Comparison of ENCODE assay signal across 8 mouse cellular contexts in the genomic region with DNA sequence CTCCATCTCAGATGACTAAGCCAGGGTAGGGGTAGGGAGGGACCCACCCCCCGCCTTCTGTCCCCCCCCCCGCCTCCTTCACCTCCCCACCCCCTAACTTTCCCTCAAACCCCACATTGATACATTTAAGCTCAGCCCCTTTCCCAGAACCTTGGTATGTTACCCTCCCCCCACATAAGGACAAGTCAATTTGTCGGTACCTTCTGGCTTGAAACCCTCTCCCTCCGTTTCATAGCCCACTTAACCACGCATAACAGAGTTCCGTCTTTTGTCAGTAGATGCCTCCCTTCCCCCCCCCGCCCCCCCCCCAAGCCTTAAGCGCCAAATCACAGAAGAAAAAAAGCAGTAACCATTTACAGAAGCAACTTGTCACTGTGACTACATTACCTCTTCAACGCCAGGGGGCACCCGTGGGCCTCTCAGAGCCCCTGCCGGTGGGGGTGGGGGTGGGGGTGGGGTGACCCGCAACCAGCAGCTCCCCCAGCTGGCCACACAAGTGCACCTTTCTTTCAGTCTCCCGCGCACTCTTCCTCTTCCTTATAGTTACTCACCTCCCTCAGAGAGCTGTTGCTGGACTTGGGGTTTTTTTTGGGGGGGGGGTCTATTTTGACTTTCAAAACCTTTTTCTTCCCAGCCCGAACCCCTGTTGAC. TPM values are rescaled to one million over a fixed set of nuclear protein-coding genes. Genes with fewer than 3 reads are reported as not detected.
DNase-seq lines count a peak whose midpoint lies in the region; ATAC-seq lines count a peak whose summit lies in the region.

No protein-coding gene starts in this region.

- H3K9ac ChIP-seq in forebrain, embryonic 16.5 days (replicated peaks; ENCODE audit: low read depth, low read length), result no peak overlapping the region
- H3K9ac ChIP-seq in hindbrain, embryonic 16.5 days (ENCODE audit: low read depth, low read length), result no peak overlapping the region
- no peak overlapping the region for H3K9ac ChIP-seq in liver, embryonic 13.5 days

- no peaks in the 10 kb centered on the region for H3K27me3 ChIP-seq in forebrain, embryonic 16.5 days (replicated peaks; ENCODE audit: control insufficient read depth, insufficient read depth, low read length)
- no peaks in the 10 kb centered on the region for H3K27me3 ChIP-seq in hindbrain, embryonic 16.5 days (replicated peaks; ENCODE audit: control insufficient read depth, insufficient read depth, low read length)
- peaks cover 6% of the 10 kb centered on the region; the same call in 1 of the 2 replicates for H3K27me3 ChIP-seq in liver, embryonic 13.5 days

- 7% methylated on average over 9 of the region's 15 CpGs for WGBS in forebrain, embryonic 16.5 days
- 20% methylated on average over 14 of the region's 15 CpGs for WGBS in hindbrain, embryonic 16.5 days
- 8% methylated on average over 15 of the region's 15 CpGs for WGBS in liver, embryonic 13.5 days (ENCODE audit: insufficient replicate concordance)

- H3K4me3 ChIP-seq in forebrain, embryonic 16.5 days (replicated peaks; ENCODE audit: low read length), result peak overlapping the region; percentile 17; the same call in 1 of the 2 replicates
- peak overlapping the region; percentile 14 for H3K4me3 ChIP-seq in hindbrain, embryonic 16.5 days (ENCODE audit: low read length)
- H3K4me3 ChIP-seq in liver, embryonic 13.5 days (replicated peaks), result no peak overlapping the region

- ATAC-seq in forebrain, embryonic 16.5 days, result peak; percentile 56
- peak; percentile 79 for ATAC-seq in hindbrain, embryonic 16.5 days
- ATAC-seq in liver, embryonic 13.5 days (ENCODE audit: low read depth), result no peak

- peak; percentile 7 for DNase-seq in ovary, adult 18-20 months (ENCODE audit: low spot score)
- no peak for DNase-seq in ovary, postnatal 10 days (ENCODE audit: low spot score)
- peak; percentile 48 for DNase-seq in c-Kit-positive CD71-negative TER-119-negative erythroid progenitor cells, embryonic 14.5 days (ENCODE audit: low read depth)
- DNase-seq in liver, embryonic 13.5 days, result no peak
- peak; percentile 39 to 71 for DNase-seq in natural killer cell, adult 2 months (ENCODE audit: low spot score in 2 of 2)
- DNase-seq in thymus, postnatal 10 days (ENCODE audit: low spot score in 2 of 2), result peak; percentile 27 to 79

- H3K9me3 ChIP-seq in forebrain, embryonic 16.5 days (ENCODE audit: control insufficient read depth, low read length), result 0 out of 2 replicates have a peak, but pooled peaks cover 2% of the 10 kb centered on the region
- peaks cover 3% of the 10 kb centered on the region for H3K9me3 ChIP-seq in hindbrain, embryonic 16.5 days (ENCODE audit: control insufficient read depth, low read length)
- peaks cover 3% of the 10 kb centered on the region; the same call in 1 of the 2 replicates for H3K9me3 ChIP-seq in liver, embryonic 13.5 days (replicated peaks)

- no peak overlapping the region for H3K27ac ChIP-seq in forebrain, embryonic 16.5 days (ENCODE audit: low read length)
- H3K27ac ChIP-seq in hindbrain, embryonic 16.5 days (ENCODE audit: low read depth, low read length), result no peak overlapping the region
- H3K27ac ChIP-seq in liver, embryonic 13.5 days, result no peak overlapping the region

- H3K4me1 ChIP-seq in forebrain, embryonic 16.5 days (replicated peaks; ENCODE audit: control insufficient read depth, insufficient read depth, low read length), result no peaks in the 10 kb centered on the region
- no peaks in the 10 kb centered on the region for H3K4me1 ChIP-seq in hindbrain, embryonic 16.5 days (ENCODE audit: control insufficient read depth, insufficient read depth, low read depth, low read length)
- no peaks in the 10 kb centered on the region for H3K4me1 ChIP-seq in liver, embryonic 13.5 days (replicated peaks)

- no peaks in the 10 kb centered on the region for H3K36me3 ChIP-seq in forebrain, embryonic 16.5 days (ENCODE audit: control insufficient read depth, insufficient read depth)
- H3K36me3 ChIP-seq in hindbrain, embryonic 16.5 days (ENCODE audit: control insufficient read depth, insufficient read depth, low read length), result no peaks in the 10 kb centered on the region
- H3K36me3 ChIP-seq in liver, embryonic 13.5 days, result no peaks in the 10 kb centered on the region

- H3K4me2 ChIP-seq in forebrain, embryonic 16.5 days (ENCODE audit: low read length), result peak overlapping the region; percentile 67
- H3K4me2 ChIP-seq in hindbrain, embryonic 16.5 days (ENCODE audit: low read length), result peak overlapping the region; percentile 72
- H3K4me2 ChIP-seq in liver, embryonic 13.5 days, result peak overlapping the region; percentile 63; the same call in 1 of the 2 replicates

RNA-seq across cellular contexts. Expression of a gene that starts 7.9 kb away (rescaled TPM):
- 4.6 and 6.1 TPM in 2 replicates for polyA plus RNA-seq in forebrain, embryonic 16.5 days (2015; fragmentation: Nextera tagmentation; extraction: Ambion mirVana)
- polyA plus RNA-seq in hindbrain, embryonic 16.5 days (2015; fragmentation: Nextera tagmentation; extraction: Ambion mirVana), result 3.4 and 4.3 TPM in 2 replicates
- polyA plus RNA-seq in liver, embryonic 13.5 days (2015; fragmentation: Nextera tagmentation; extraction: Ambion mirVana), result 0.97 and 1.3 TPM in 2 replicates

Comparison
In these comparisons a context has a peak if more than half of its experiments do, and no peak if none do; other contexts are left out.
1. DNase-seq: peak in ovary, adult 18-20 months (single experiment), c-Kit-positive CD71-negative TER-119-negative erythroid progenitor cells, embryonic 14.5 days (single experiment), natural killer cell, adult 2 months (2 of 2) and thymus, postnatal 10 days (2 of 2); none in ovary, postnatal 10 days (single experiment) and liver, embryonic 13.5 days (single experiment).
2. Peak in every context shown above with its lines, with median percentiles within 50 percentile points of each other: H3K4me2 ChIP-seq.